Mouse (Mus musculus): ENCODE results near the gene Cela3a.

- TF ChIP-seq CTCF (conservative IDR thresholded peaks at IDR 0.05; ENCODE audit: insufficient read depth, insufficient read length, low read depth, low read length) (no peak), POLR2A (IDR thresholded peaks at IDR 0.05; ENCODE audit: low read depth, low read length) (no peak)
Observed at GRCm38 (mm10) chr4:137458310-137458709, 48.7 kb upstream of the Cela3a start.

Measured in kidney, adult 2 months (tissue).